Mouse (Mus musculus) thymus, adult 2 months (tissue): ENCODE measurements around the gene Cog6. TPM values are rescaled to one million over a fixed set of nuclear protein-coding genes. Genes with fewer than 3 reads are reported as not detected.
A peak's percentile ranks its signal among the peaks of the same experiment; 100 is the strongest.

Experiments used
- DNase-seq: peaks from one replicate; pipeline ENCODE4 v3.0.0; 2021
- H3K27ac ChIP-seq: fragments of 200-500 bp; 2 replicates; pipeline ENCODE4 v1.5.1; 2012; ENCODE audit warnings: low read length, control low read depth; ENCODE audit not compliant: control insufficient read depth, insufficient read depth
- H3K27me3 ChIP-seq: fragments of 200-500 bp; 2 replicates; pipeline ENCODE4 v1.6.1; 2012; ENCODE audit warnings: mild to moderate bottlenecking, low read length, moderate library complexity, mixed read lengths; ENCODE audit not compliant: control insufficient read depth, insufficient read depth
- H3K36me3 ChIP-seq: fragments of 200-500 bp; 2 replicates; pipeline ENCODE4 v1.6.1; 2012; ENCODE audit warnings: mild to moderate bottlenecking, low read length, moderate library complexity; ENCODE audit not compliant: control insufficient read depth, insufficient read depth
- H3K4me1 ChIP-seq: fragments of 200-500 bp; replicated peaks from 2 replicates; pipeline ENCODE4 v1.6.1; 2012; ENCODE audit warnings: low read length; ENCODE audit not compliant: control insufficient read depth, insufficient read depth
- H3K4me3 ChIP-seq: fragments of 200-500 bp; 2 replicates; pipeline ENCODE4 v1.5.1; 2012; ENCODE audit warnings: mild to moderate bottlenecking, low read length, control low read depth, moderate library complexity; ENCODE audit not compliant: control insufficient read depth, insufficient read depth
- CTCF ChIP-seq: fragments of 200-500 bp; IDR thresholded peaks from 2 replicates; pipeline ENCODE4 v1.5.1; 2012; ENCODE audit warnings: mild to moderate bottlenecking, control low read depth, low read length, moderate library complexity, borderline replicate concordance; ENCODE audit not compliant: control insufficient read depth, poor library complexity, insufficient read depth; ENCODE audit errors: extremely low read depth
- POLR2A ChIP-seq: fragments of 200-500 bp; IDR thresholded peaks from 2 replicates; pipeline ENCODE4 v1.6.1; 2012; ENCODE audit warnings: mild to moderate bottlenecking, low read length, control low read depth, moderate library complexity; ENCODE audit not compliant: control insufficient read depth, poor library complexity, insufficient read depth; ENCODE audit errors: extremely low read depth
- WGBS: fragments of 180-500 bp; shearing (Covaris S2); methylation state at CpG from one replicate; pipeline ENCODE4 v1.1.7; 2018; 5-methylcytosine and 5-hydroxymethylcytosine counted together
- polyA plus RNA-seq: library from polyadenylated mRNA; depleted of rRNA; stranded (reverse); fragments of >200 nt; gene quantifications from 2 replicates; pipeline ENCODE4 v1.2.3, GENCODE M21; 2012

Cog6 gene
- polyA plus RNA-seq, 1 experiment = 26.8 TPM

DNA sequence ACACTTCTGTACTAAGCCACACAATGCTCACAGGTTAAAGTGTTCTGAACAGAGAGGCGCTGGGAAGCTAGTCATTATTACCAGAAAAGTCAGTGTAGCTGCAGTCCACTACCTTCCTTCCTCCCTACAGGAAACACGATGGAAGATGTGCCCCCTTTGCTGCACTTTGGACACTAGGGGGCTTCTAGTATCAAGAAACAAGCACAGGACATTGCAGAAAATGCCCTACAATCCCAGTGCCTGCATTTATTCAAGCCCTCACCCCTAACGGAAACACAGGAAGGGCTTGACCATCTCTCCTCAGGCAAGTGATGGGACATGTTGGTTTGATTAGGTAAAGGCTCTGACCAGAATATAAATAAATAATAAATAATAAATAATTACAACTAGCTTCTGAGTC, 16.4 kb upstream of the Cog6 start:
- peak; percentile 23 for DNase-seq
- 18% methylated on average over 3 of the region's 3 CpGs for WGBS
- H3K27ac ChIP-seq = no peak overlapping the region

GRCm38 (mm10) chr3:53032432-53032831, 15.4 kb upstream of the Cog6 start:
- Histone ChIP-seq H3K4me1 (peaks cover 21% of the 10 kb centered on the region), H3K27me3 (no peaks in the 10 kb centered on the region), H3K36me3 (no peaks in the 10 kb centered on the region), H3K27ac (peak overlapping the region; percentile 93), H3K4me3 (no peak overlapping the region)
- peak; percentile 47 for DNase-seq
- WGBS = 45% methylated on average over 5 of the region's 5 CpGs
- TF ChIP-seq POLR2A = no peak
- no peak for TF ChIP-seq CTCF

More for the DNA sequence above, 16.4 kb upstream of the Cog6 start:
- TF ChIP-seq CTCF (no peak), POLR2A (no peak)
- Histone ChIP-seq H3K27me3 (no peaks in the 10 kb centered on the region), H3K36me3 (no peaks in the 10 kb centered on the region), H3K4me1 (peaks cover 21% of the 10 kb centered on the region), H3K4me3 (no peak overlapping the region)

GRCm38 (mm10) chr3:53031586-53031985, 14.5 kb upstream of the Cog6 start:
- no peaks in the 10 kb centered on the region for H3K36me3 ChIP-seq
- DNase-seq = no peak
- 66% methylated on average over 6 of the region's 6 CpGs for WGBS
- H3K4me1 ChIP-seq = peaks cover 18% of the 10 kb centered on the region
- TF ChIP-seq CTCF = no peak
- no peak for TF ChIP-seq POLR2A
- H3K27ac ChIP-seq = peak overlapping the region; percentile 47; the same call in 1 of the 2 replicates
- no peak overlapping the region for H3K4me3 ChIP-seq
- no peaks in the 10 kb centered on the region for H3K27me3 ChIP-seq

GRCm38 (mm10) chr3:53029046-53029445, 12.0 kb upstream of the Cog6 start:
- Histone ChIP-seq H3K4me3 (no peak overlapping the region), H3K27me3 (no peaks in the 10 kb centered on the region), H3K36me3 (no peaks in the 10 kb centered on the region), H3K27ac (no peak overlapping the region), H3K4me1 (peaks cover 16% of the 10 kb centered on the region)
- DNase-seq = peak; percentile 70
- WGBS = 24% methylated on average over 7 of the region's 7 CpGs
- TF ChIP-seq POLR2A (no peak), CTCF (no peak)

GRCm38 (mm10) chr3:53027333-53027732, 10.3 kb upstream of the Cog6 start:
- no peaks in the 10 kb centered on the region for H3K36me3 ChIP-seq
- 69% methylated on average over 4 of the region's 4 CpGs for WGBS
- H3K27me3 ChIP-seq = no peaks in the 10 kb centered on the region
- no peak for TF ChIP-seq POLR2A
- no peak for TF ChIP-seq CTCF
- peaks cover 9% of the 10 kb centered on the region for H3K4me1 ChIP-seq
- no peak overlapping the region for H3K4me3 ChIP-seq
- H3K27ac ChIP-seq = no peak overlapping the region
- DNase-seq = no peak

GRCm38 (mm10) chr3:53007411-53007810, 9.6 kb downstream of the Cog6 start:
- H3K4me3 ChIP-seq = no peak overlapping the region
- WGBS = 98% methylated on average over 8 of the region's 8 CpGs
- H3K27me3 ChIP-seq = no peaks in the 10 kb centered on the region
- H3K36me3 ChIP-seq = peaks cover 33% of the 10 kb centered on the region
- TF ChIP-seq CTCF (no peak), POLR2A (no peak)
- H3K27ac ChIP-seq = no peak overlapping the region
- no peaks in the 10 kb centered on the region; the same call in 1 of the 2 replicates for H3K4me1 ChIP-seq
- DNase-seq = no peak

GRCm38 (mm10) chr3:53004406-53005114, 12.5 kb downstream of the Cog6 start:
- Histone ChIP-seq H3K36me3 (peaks cover 37% of the 10 kb centered on the region), H3K4me3 (no peak overlapping the region)

More at GRCm38 (mm10) chr3:53004406-53005114, 12.5 kb downstream of the Cog6 start:
- no peaks in the 10 kb centered on the region; the same call in 1 of the 2 replicates for H3K4me1 ChIP-seq
- no peak overlapping the region for H3K27ac ChIP-seq
- peak; percentile 24 for DNase-seq
- H3K27me3 ChIP-seq = no peaks in the 10 kb centered on the region
- WGBS = 78% methylated on average over 2 of the region's 2 CpGs
- TF ChIP-seq CTCF (no peak), POLR2A (no peak)
